Mouse (Mus musculus) forebrain, embryonic 12.5 days (tissue): Measurements from ENCODE around the gene Mastl. TPM values are rescaled to one million over a fixed set of nuclear protein-coding genes. Genes with fewer than 3 reads are reported as not detected.
A peak's percentile ranks its signal among the peaks of the same experiment; 100 is the strongest.

Source experiments
- ATAC-seq: fragments of 200-750 bp; cut with Nextera tagmentation; 2 replicates; pipeline ENCODE4 v1.8.0; 2017; ENCODE audit warnings: moderate TSS enrichment; ENCODE audit not compliant: low FRiP score
- H3K27ac ChIP-seq: fragments of 300-500 bp; sonication (generic); 2 replicates; pipeline ENCODE4 v1.5.1; 2016; ENCODE audit warnings: mild to moderate bottlenecking
- H3K27me3 ChIP-seq: fragments of 300-500 bp; sonication (generic); 2 replicates; pipeline ENCODE4 v1.6.1; 2016; ENCODE audit warnings: mild to moderate bottlenecking
- H3K36me3 ChIP-seq: fragments of 300-500 bp; sonication (generic); replicated peaks from 2 replicates; pipeline ENCODE4 v1.6.1; 2016; ENCODE audit warnings: mild to moderate bottlenecking
- H3K4me1 ChIP-seq: fragments of 300-500 bp; sonication (generic); 2 replicates; pipeline ENCODE4 v1.6.1; 2016
- H3K4me2 ChIP-seq: fragments of 300-500 bp; sonication (generic); 2 replicates; pipeline ENCODE4 v1.6.1; 2016; ENCODE audit warnings: mild to moderate bottlenecking, moderate library complexity
- H3K4me3 ChIP-seq: fragments of 300-500 bp; sonication (generic); replicated peaks from 2 replicates; pipeline ENCODE4 v1.5.1; 2016; ENCODE audit warnings: mild to moderate bottlenecking
- H3K9ac ChIP-seq: fragments of 300-500 bp; sonication (generic); 2 replicates; pipeline ENCODE4 v1.6.1; 2016; ENCODE audit warnings: mild to moderate bottlenecking
- H3K9me3 ChIP-seq: fragments of 300-500 bp; sonication (generic); 2 replicates; pipeline ENCODE4 v1.6.1; 2016
- WGBS: fragments of 180-500 bp; shearing (Covaris S2); methylation state at CpG from one replicate; pipeline ENCODE4 v1.1.7; 2016; 5-methylcytosine and 5-hydroxymethylcytosine counted together
- polyA plus RNA-seq: library from polyadenylated mRNA; unstranded; fragments of >200 nt; fragmentation: Nextera tagmentation; extraction: Ambion mirVana; gene quantifications from 2 replicates; pipeline ENCODE4 v1.2.1, GENCODE M21; 2016

The Mastl gene
- polyA plus RNA-seq, result 12.9 and 14.4 TPM in 2 replicates

GRCm38 (mm10) chr2:23155777-23156607, at the start of gene Mastl, which contains the start of gene Yme1l1:
Mastl (minus strand) TSS chr2:23156024.
Yme1l1 (plus strand) TSS chr2:23156369.
- Histone ChIP-seq H3K4me2 (peak within 1 kb of the TSS; percentile 71), H3K27me3 (no peaks in the 10 kb centered on the region), H3K36me3 (peaks cover 1% of the 10 kb centered on the region; the same call in 1 of the 2 replicates), H3K9me3 (no peaks in the 10 kb centered on the region), H3K9ac (peak within 1 kb of the TSS; percentile 79), H3K4me1 (peaks cover 24% of the 10 kb centered on the region), H3K27ac (peak within 1 kb of the TSS; percentile 99), H3K4me3 (peak within 1 kb of the TSS; percentile 74)
- peak; percentile 99 for ATAC-seq
- WGBS, result under 1% methylated on average over 61 of the region's 61 CpGs

- Histone ChIP-seq H3K27ac (no peak overlapping the region), H3K9ac (no peak overlapping the region), H3K4me1 (peaks cover 3% of the 10 kb centered on the region; the same call in 1 of the 2 replicates), H3K9me3 (no peaks in the 10 kb centered on the region), H3K4me2 (no peak overlapping the region), H3K36me3 (peaks cover 18% of the 10 kb centered on the region), H3K4me3 (no peak overlapping the region), H3K27me3 (no peaks in the 10 kb centered on the region)
- 57% methylated on average over 15 of the region's 15 CpGs for WGBS
- ATAC-seq, result no peak; the same call in 1 of the 2 replicates
Measured at GRCm38 (mm10) chr2:23202900-23203670, 47.3 kb upstream of the Mastl start.

DNA sequence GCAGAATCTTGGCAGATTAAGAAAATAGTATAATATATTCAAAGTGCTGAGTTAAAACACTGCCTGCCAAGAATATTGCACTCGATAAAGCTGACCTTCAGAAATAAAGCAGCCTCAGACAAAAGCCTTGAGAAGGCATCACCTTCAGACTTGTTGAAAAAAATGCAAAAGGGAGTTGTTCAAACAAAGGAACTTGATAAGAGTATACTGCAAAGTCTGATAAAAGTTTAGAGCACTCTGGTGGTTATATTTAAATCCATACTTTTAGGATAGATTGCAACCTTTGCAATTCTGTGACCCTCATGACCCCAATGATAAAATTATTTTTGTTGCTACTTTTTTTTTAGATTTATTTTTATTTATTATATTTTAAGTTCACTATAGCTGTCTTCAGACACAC, 45.2 kb upstream of the Mastl start:
- Histone ChIP-seq H3K4me2 (no peak overlapping the region), H3K27ac (no peak overlapping the region), H3K9me3 (no peaks in the 10 kb centered on the region), H3K4me3 (no peak overlapping the region), H3K9ac (no peak overlapping the region), H3K4me1 (peaks cover 3% of the 10 kb centered on the region; the same call in 1 of the 2 replicates), H3K27me3 (no peaks in the 10 kb centered on the region), H3K36me3 (peaks cover 26% of the 10 kb centered on the region)
- no peak for ATAC-seq
- WGBS, result 89% methylated on average over 1 of the region's 1 CpGs

DNA sequence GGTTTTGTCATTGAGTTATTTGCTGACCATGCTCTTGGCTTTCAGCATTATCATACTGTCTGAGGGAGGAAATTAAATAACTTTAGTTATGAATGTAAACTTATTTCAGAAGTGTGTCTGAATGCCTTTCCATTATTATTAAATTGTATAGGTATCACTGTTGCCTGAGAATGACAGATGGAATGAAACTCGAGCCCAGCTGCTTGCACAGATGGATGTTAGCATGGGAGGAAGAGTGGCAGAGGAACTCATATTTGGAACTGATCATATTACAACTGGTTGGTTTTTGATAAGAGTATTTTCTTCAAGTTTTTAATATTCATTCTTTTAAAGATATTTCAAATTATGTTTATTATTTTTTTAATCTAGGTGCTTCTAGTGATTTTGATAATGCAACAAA, 38.5 kb upstream of the Mastl start:
- no peak for ATAC-seq
- no peaks in the 10 kb centered on the region for H3K9me3 ChIP-seq
- H3K27me3 ChIP-seq, result no peaks in the 10 kb centered on the region
- H3K36me3 ChIP-seq, result peaks cover 61% of the 10 kb centered on the region
- H3K27ac ChIP-seq, result no peak overlapping the region
- no peak overlapping the region for H3K4me2 ChIP-seq
- H3K9ac ChIP-seq, result no peak overlapping the region
- H3K4me1 ChIP-seq, result no peaks in the 10 kb centered on the region
- no peak overlapping the region for H3K4me3 ChIP-seq
- WGBS, result 86% methylated on average over 1 of the region's 1 CpGs

- Histone ChIP-seq H3K4me1 (no peaks in the 10 kb centered on the region), H3K36me3 (peaks cover 72% of the 10 kb centered on the region), H3K9me3 (no peaks in the 10 kb centered on the region), H3K9ac (no peak overlapping the region), H3K4me3 (no peak overlapping the region), H3K27me3 (no peaks in the 10 kb centered on the region), H3K4me2 (no peak overlapping the region), H3K27ac (no peak overlapping the region)
- 89% methylated on average over 3 of the region's 3 CpGs for WGBS
- no peak for ATAC-seq
Measured at GRCm38 (mm10) chr2:23172305-23172704, 16.5 kb upstream of the Mastl start.

DNA sequence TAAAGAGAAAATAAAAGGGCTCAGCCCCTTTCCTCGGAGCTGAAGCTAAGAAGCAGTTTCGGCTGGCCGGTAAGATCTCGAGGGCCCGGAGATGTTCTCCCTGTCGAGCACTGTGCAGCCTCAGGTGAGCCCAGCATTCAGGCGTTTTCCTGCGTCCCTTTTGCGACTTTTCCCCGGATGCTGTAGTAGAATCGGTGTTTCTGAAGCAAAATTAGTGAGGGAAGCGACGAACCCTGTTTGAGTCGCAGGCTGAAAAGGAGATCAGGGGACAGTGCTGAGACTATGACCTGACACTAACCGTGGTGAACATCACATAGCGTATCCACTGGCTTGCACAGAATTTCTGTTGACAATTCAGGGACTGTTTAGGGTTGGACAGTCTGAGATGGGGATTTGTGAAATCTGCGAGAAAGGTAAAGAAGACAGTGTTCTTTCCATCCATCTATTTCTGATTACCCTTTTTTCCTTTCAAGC, 821 bp upstream of the Mastl start:
- 0% methylated on average over 17 of the region's 17 CpGs for WGBS
- peak; percentile 3; the same call in 1 of the 2 replicates for ATAC-seq

GRCm38 (mm10) chr2:23155199-23155621, 614 bp downstream of the Mastl start:
- Histone ChIP-seq H3K4me2 (peak overlapping the region; percentile 71), H3K4me1 (peaks cover 24% of the 10 kb centered on the region), H3K9me3 (no peaks in the 10 kb centered on the region), H3K27me3 (no peaks in the 10 kb centered on the region), H3K36me3 (peaks cover 5% of the 10 kb centered on the region; the same call in 1 of the 2 replicates), H3K27ac (peak overlapping the region; percentile 99), H3K4me3 (peak overlapping the region; percentile 74), H3K9ac (peak overlapping the region; percentile 71)
- no peak; the same call in none of the 2 replicates for ATAC-seq
- 5% methylated on average over 5 of the region's 5 CpGs for WGBS

More for the DNA sequence above, 821 bp upstream of the Mastl start:
- Histone ChIP-seq H3K9ac (peak overlapping the region; percentile 79), H3K4me2 (peak overlapping the region; percentile 71), H3K9me3 (no peaks in the 10 kb centered on the region), H3K27me3 (no peaks in the 10 kb centered on the region), H3K36me3 (peaks cover 4% of the 10 kb centered on the region; the same call in 1 of the 2 replicates), H3K4me1 (peaks cover 24% of the 10 kb centered on the region), H3K4me3 (peak overlapping the region; percentile 74), H3K27ac (peak overlapping the region; percentile 99)

- Histone ChIP-seq H3K27ac (no peak overlapping the region), H3K36me3 (peaks cover 29% of the 10 kb centered on the region), H3K27me3 (no peaks in the 10 kb centered on the region), H3K9ac (no peak overlapping the region), H3K4me3 (no peak overlapping the region), H3K4me1 (no peaks in the 10 kb centered on the region), H3K4me2 (no peak overlapping the region), H3K9me3 (no peaks in the 10 kb centered on the region)
- no peak for ATAC-seq
Measured at GRCm38 (mm10) chr2:23119573-23119972, 36.3 kb downstream of the Mastl start.

DNA sequence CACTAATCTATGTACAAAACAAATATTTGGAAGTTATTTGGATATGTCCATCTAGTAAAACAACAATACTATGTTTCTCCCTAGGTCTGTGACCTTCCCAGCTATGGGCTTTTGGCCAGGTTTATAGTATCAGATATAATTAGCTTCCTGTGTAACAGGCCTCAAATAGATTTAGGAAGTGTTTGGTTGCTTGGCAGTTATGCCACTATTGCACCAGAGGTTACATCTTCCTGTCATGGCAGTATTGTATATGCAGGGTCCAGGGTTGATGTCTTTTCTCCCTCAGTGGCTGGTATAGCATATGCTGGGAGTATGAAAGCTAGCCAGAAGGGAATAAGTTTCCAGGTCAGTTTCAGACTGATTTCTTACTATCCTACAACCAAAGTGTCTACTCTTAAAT, 53.6 kb downstream of the Mastl start:
- Histone ChIP-seq H3K9me3 (no peaks in the 10 kb centered on the region), H3K36me3 (peaks cover 13% of the 10 kb centered on the region; the same call in 1 of the 2 replicates), H3K4me1 (no peaks in the 10 kb centered on the region), H3K4me2 (no peak overlapping the region), H3K27me3 (no peaks in the 10 kb centered on the region), H3K4me3 (no peak overlapping the region), H3K27ac (no peak overlapping the region), H3K9ac (no peak overlapping the region)
- no peak for ATAC-seq

GRCm38 (mm10) chr2:23097028-23097427, 58.8 kb downstream of the Mastl start:
- Histone ChIP-seq H3K36me3 (peaks cover 42% of the 10 kb centered on the region), H3K27me3 (no peaks in the 10 kb centered on the region), H3K4me2 (no peak overlapping the region), H3K9me3 (no peaks in the 10 kb centered on the region), H3K4me3 (no peak overlapping the region), H3K9ac (no peak overlapping the region), H3K27ac (no peak overlapping the region), H3K4me1 (no peaks in the 10 kb centered on the region)
- no peak for ATAC-seq

GRCm38 (mm10) chr2:23092216-23092615, 63.6 kb downstream of the Mastl start:
- WGBS, result 59% methylated on average over 5 of the region's 5 CpGs
- no peak for ATAC-seq
- Histone ChIP-seq H3K9me3 (no peaks in the 10 kb centered on the region), H3K9ac (no peak overlapping the region), H3K4me3 (no peak overlapping the region), H3K27ac (no peak overlapping the region), H3K4me2 (no peak overlapping the region), H3K36me3 (peaks cover 73% of the 10 kb centered on the region), H3K27me3 (no peaks in the 10 kb centered on the region), H3K4me1 (no peaks in the 10 kb centered on the region)

DNA sequence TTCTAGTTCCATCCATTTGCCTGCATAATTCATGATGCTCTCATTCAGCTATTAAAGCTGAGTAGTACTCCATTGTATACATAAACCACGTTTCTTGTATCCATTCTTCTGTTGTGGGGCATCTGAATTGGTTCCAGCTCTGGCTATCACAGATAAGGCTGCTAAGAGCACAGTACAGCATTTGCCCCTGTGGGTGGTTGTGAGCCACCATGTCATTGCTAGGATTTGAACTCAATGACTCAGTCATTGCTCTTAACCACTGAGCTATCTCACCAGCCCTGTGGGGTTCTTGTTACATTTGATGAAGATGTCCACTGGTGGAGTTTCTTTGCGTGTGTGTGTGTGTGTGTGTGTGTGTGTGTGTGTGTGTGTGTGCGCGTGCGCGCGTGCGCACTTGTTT, 71.3 kb downstream of the Mastl start:
- ATAC-seq, result no peak
- Histone ChIP-seq H3K27ac (no peak overlapping the region), H3K9me3 (no peaks in the 10 kb centered on the region), H3K9ac (no peak overlapping the region), H3K36me3 (peaks cover 56% of the 10 kb centered on the region), H3K27me3 (no peaks in the 10 kb centered on the region), H3K4me3 (no peak overlapping the region), H3K4me2 (no peak overlapping the region), H3K4me1 (no peaks in the 10 kb centered on the region)
- 95% methylated on average over 8 of the region's 8 CpGs for WGBS
